Mouse (Mus musculus) hindbrain, postnatal 0 days (tissue): ENCODE measurements around the gene Iglon5. TPM values are rescaled to one million over a fixed set of nuclear protein-coding genes. Genes with fewer than 3 reads are reported as not detected.

Experiments used
- ATAC-seq: fragments of 200-750 bp; cut with Nextera tagmentation; 2 replicates; pipeline ENCODE4 v1.8.0; 2017; ENCODE audit warnings: mild to moderate bottlenecking, moderate TSS enrichment, moderate library complexity
- DNase-seq: peaks from one replicate; pipeline ENCODE4 v3.0.0-alpha.2; 2015; ENCODE audit warnings: low spot score
- H3K27ac ChIP-seq: fragments of 300-500 bp; sonication (generic); 2 replicates; pipeline ENCODE4 v1.5.1; 2014; ENCODE audit warnings: mild to moderate bottlenecking
- H3K27me3 ChIP-seq: fragments of 300-500 bp; sonication (generic); 2 replicates; pipeline ENCODE4 v1.6.1; 2014; ENCODE audit warnings: low read length, mixed read lengths; ENCODE audit not compliant: insufficient read depth
- H3K36me3 ChIP-seq: fragments of 300-500 bp; sonication (generic); 2 replicates; pipeline ENCODE4 v1.6.1; 2014; ENCODE audit warnings: low read length, mixed read lengths; ENCODE audit not compliant: insufficient read depth
- H3K4me1 ChIP-seq: fragments of 300-500 bp; sonication (generic); 2 replicates; pipeline ENCODE4 v1.6.1; 2014; ENCODE audit warnings: antibody characterized with exemption, low read length, mixed read lengths; ENCODE audit not compliant: insufficient read depth
- H3K4me2 ChIP-seq: fragments of 300-500 bp; sonication (generic); 2 replicates; pipeline ENCODE4 v1.6.1; 2014; ENCODE audit warnings: low read depth, mild to moderate bottlenecking, low read length, moderate library complexity, mixed read lengths
- H3K4me3 ChIP-seq: fragments of 300-500 bp; sonication (generic); 2 replicates; pipeline ENCODE4 v1.5.1; 2014; ENCODE audit warnings: low read length
- H3K9ac ChIP-seq: fragments of 300-500 bp; sonication (generic); replicated peaks from 2 replicates; pipeline ENCODE4 v1.6.1; 2014; ENCODE audit warnings: mild to moderate bottlenecking, low read length, moderate library complexity, mixed read lengths
- H3K9me3 ChIP-seq: fragments of 300-500 bp; sonication (generic); 2 replicates; pipeline ENCODE4 v1.6.1; 2016; ENCODE audit warnings: low read length, mixed read lengths
- CTCF ChIP-seq: IDR thresholded peaks from 2 replicates; pipeline ENCODE4 v1.5.1; 2016; ENCODE audit warnings: antibody characterized with exemption, control low read depth, low read depth
- WGBS: fragments of 180-500 bp; shearing (Covaris S2); extraction: QIAGEN DNeasy Blood & Tissue Kit; methylation state at CpG from one replicate; pipeline ENCODE4 v1.1.7; 2014; 5-methylcytosine and 5-hydroxymethylcytosine counted together
- polyA plus RNA-seq: library from polyadenylated mRNA; unstranded; fragments of >200 nt; fragmentation: Nextera tagmentation; extraction: Ambion mirVana; gene quantifications from 2 replicates; pipeline ENCODE4 v1.2.1, GENCODE M21; 2015
- total RNA-seq: library from RNA; depleted of rRNA; stranded (reverse); fragments of >200 nt; gene quantifications from 2 replicates; pipeline ENCODE4 v1.2.3, GENCODE M21; 2014

The Iglon5 gene
- total and polyA plus RNA-seq, 2 experiments from 2014 or later = 8.6 to 69.9 TPM

DNA sequence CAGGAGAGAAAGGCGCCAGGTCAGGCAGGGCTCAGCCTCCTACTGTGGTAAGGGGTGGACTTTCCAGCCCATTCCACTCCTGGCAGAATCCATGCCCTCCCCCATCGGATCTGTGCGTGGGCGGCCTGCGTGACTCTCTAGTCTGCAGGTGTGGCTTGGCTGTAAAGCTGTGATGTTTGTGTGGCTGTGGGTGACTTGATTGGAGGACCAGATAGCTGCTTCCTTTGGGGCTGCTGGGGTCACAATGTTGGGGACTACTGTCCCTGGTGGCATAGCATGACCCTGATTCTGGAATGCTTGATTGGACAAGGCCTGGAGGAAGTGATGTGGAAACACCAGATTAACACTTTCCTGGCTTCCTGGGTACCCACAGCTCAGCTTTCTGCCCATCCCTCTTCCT lies 1.2 kb downstream of the Iglon5 start:
- H3K9me3 ChIP-seq = no peaks in the 10 kb centered on the region
- ATAC-seq = peak; percentile 27
- peak; percentile 18 for DNase-seq
- TF ChIP-seq CTCF = no peak; the same call in 1 of the 2 replicates
- no peaks in the 10 kb centered on the region for H3K27me3 ChIP-seq
- no peaks in the 10 kb centered on the region for H3K36me3 ChIP-seq
- WGBS = 23% methylated on average over 5 of the region's 5 CpGs
- peak overlapping the region; percentile 73 for H3K4me2 ChIP-seq
- peak overlapping the region; percentile 91; the same call in 1 of the 2 replicates for H3K9ac ChIP-seq
- H3K4me3 ChIP-seq = peak overlapping the region; percentile 78
- H3K4me1 ChIP-seq = peaks cover 8% of the 10 kb centered on the region; the same call in 1 of the 2 replicates
- H3K27ac ChIP-seq = 0 out of 2 replicates have a peak overlapping the region, but pooled peaks have one; percentile 82

DNA sequence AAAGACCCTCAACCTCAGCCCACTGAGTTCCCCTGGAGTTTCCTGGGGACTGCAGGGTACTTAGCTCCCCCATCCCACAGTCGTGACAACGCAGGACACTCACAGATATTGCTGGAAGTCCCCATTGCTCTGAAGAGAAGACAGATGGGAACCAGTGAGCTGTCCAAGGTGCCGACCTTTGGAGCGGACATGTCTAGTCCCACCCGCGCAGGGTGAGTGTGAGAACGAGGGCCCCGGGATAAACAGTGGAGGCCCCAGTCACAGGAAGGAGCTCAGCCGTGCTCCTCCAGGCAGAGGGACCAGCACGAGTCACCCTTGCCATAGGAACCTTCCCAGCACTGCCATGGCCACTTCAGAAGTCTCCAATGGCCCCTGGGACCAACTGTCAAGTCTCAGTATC lies 6.6 kb downstream of the Iglon5 start:
- no peaks in the 10 kb centered on the region for H3K36me3 ChIP-seq
- H3K9me3 ChIP-seq = no peaks in the 10 kb centered on the region
- H3K4me3 ChIP-seq = no peak overlapping the region
- WGBS = 31% methylated on average over 10 of the region's 10 CpGs
- no peak for DNase-seq
- H3K27ac ChIP-seq = no peak overlapping the region
- H3K4me2 ChIP-seq = no peak overlapping the region
- H3K27me3 ChIP-seq = no peaks in the 10 kb centered on the region
- ATAC-seq = no peak
- no peak overlapping the region for H3K9ac ChIP-seq
- peaks cover 6% of the 10 kb centered on the region; the same call in 1 of the 2 replicates for H3K4me1 ChIP-seq
- no peak for TF ChIP-seq CTCF

GRCm38 (mm10) chr7:43482090-43482716 lies 7.7 kb downstream of the Iglon5 start:
- ATAC-seq = peak; percentile 79
- TF ChIP-seq CTCF = no peak

DNA sequence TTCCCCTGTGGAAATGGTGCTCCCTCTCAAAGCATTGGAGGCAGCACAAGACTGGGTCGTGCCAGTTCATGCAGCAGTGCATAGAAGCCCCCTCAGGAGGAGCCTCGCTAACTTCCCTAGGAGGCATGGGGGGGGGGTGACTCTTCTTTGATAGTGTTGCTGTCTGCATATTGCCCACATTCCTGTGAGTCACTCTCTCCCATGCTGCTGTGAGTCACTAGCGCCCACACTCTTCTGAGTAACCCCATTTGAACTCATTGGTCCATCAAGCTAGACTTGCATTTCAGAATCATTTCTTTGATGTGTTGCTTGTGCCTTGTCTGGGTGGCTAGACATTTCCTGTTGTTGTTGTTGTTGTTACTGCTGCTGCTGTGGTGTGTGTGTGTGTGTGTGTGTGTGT lies 8.7 kb downstream of the Iglon5 start:
- Histone ChIP-seq H3K27me3 (no peaks in the 10 kb centered on the region), H3K4me3 (no peak overlapping the region), H3K9ac (no peak overlapping the region), H3K4me1 (peaks cover 6% of the 10 kb centered on the region; the same call in 1 of the 2 replicates), H3K9me3 (no peaks in the 10 kb centered on the region), H3K27ac (no peak overlapping the region), H3K4me2 (no peak overlapping the region), H3K36me3 (no peaks in the 10 kb centered on the region)
- DNase-seq (no peak), ATAC-seq (no peak)
- 51% methylated on average over 3 of the region's 3 CpGs for WGBS
- TF ChIP-seq CTCF = no peak

More at GRCm38 (mm10) chr7:43482090-43482716, 7.7 kb downstream of the Iglon5 start:
- no peaks in the 10 kb centered on the region for H3K36me3 ChIP-seq
- peaks cover 6% of the 10 kb centered on the region; the same call in 1 of the 2 replicates for H3K4me1 ChIP-seq
- H3K4me2 ChIP-seq = no peak overlapping the region
- no peak overlapping the region for H3K9ac ChIP-seq
- H3K27me3 ChIP-seq = no peaks in the 10 kb centered on the region
- H3K9me3 ChIP-seq = no peaks in the 10 kb centered on the region
- no peak overlapping the region for H3K4me3 ChIP-seq
- DNase-seq = peak; percentile 63
- 34% methylated on average over 8 of the region's 8 CpGs for WGBS
- H3K27ac ChIP-seq = no peak overlapping the region

- H3K27me3 ChIP-seq = no peaks in the 10 kb centered on the region
- H3K4me2 ChIP-seq = no peak overlapping the region
- H3K36me3 ChIP-seq = 0 out of 2 replicates have a peak, but pooled peaks cover 2% of the 10 kb centered on the region
- no peaks in the 10 kb centered on the region for H3K9me3 ChIP-seq
- no peak overlapping the region for H3K27ac ChIP-seq
- no peak for TF ChIP-seq CTCF
- H3K4me3 ChIP-seq = no peak overlapping the region
- 19% methylated on average over 13 of the region's 13 CpGs for WGBS
- ATAC-seq (no peak), DNase-seq (no peak)
- H3K4me1 ChIP-seq = no peaks in the 10 kb centered on the region
- H3K9ac ChIP-seq = no peak overlapping the region
These were observed 13.5 kb downstream of the Iglon5 start for GRCm38 (mm10) chr7:43476376-43476775.

DNA sequence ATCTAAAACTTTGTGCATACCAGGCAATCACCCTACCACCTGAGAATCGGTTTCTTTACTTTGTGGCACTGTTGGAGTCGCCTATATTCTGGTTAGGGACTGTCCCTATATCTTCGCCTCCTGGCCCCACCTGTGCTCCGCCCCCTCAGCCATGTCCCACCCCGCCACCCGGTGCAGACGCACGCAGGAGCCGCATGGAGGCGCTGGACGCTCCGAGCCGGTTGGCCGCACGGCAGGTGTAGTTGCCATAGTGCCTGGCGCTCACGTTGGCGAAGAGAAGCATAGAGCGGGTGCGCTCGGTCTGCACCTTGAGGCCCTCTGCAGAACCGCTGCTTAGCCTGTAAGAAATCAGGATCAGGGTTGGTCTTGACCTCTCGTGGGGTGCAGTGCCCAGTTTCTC lies 14.2 kb downstream of the Iglon5 start:
- H3K27ac ChIP-seq = no peak overlapping the region
- WGBS = 22% methylated on average over 23 of the region's 23 CpGs
- H3K9ac ChIP-seq = no peak overlapping the region
- H3K4me1 ChIP-seq = no peaks in the 10 kb centered on the region
- no peaks in the 10 kb centered on the region for H3K27me3 ChIP-seq
- no peak overlapping the region for H3K4me2 ChIP-seq
- ATAC-seq (peak; percentile 46; the same call in 1 of the 2 replicates), DNase-seq (peak; percentile 41)
- H3K36me3 ChIP-seq = 0 out of 2 replicates have a peak, but pooled peaks cover 2% of the 10 kb centered on the region
- H3K9me3 ChIP-seq = no peaks in the 10 kb centered on the region
- TF ChIP-seq CTCF = peak; percentile 56
- H3K4me3 ChIP-seq = no peak overlapping the region

DNA sequence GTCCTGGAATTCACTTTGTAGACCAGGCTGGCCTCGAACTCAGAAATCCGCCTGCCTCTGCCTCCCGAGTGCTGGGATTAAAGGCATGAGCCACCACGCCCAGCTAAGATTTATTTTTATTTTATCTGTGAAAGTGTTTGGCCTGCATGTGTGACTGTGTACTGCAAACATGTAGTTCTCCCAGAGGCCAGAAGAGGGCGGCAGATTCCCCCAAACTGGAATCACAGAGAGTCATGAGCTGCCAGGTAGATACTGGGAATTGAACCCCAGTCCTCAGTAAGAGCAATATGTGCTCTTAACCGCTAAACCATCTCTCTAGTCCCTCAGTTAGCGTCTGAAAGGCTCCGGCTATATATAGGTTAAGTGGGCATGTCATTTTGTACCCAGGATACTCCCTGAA lies 19.5 kb downstream of the Iglon5 start:
- Histone ChIP-seq H3K9me3 (no peaks in the 10 kb centered on the region), H3K4me2 (no peak overlapping the region), H3K36me3 (0 out of 2 replicates have a peak, but pooled peaks cover 2% of the 10 kb centered on the region), H3K9ac (no peak overlapping the region), H3K27ac (no peak overlapping the region), H3K4me3 (no peak overlapping the region), H3K27me3 (no peaks in the 10 kb centered on the region), H3K4me1 (0 out of 2 replicates have a peak, but pooled peaks cover under 1% of the 10 kb centered on the region)
- peak; percentile 70 for TF ChIP-seq CTCF
- WGBS = 44% methylated on average over 8 of the region's 8 CpGs
- ATAC-seq (no peak), DNase-seq (peak; percentile 55)
